Mouse (Mus musculus) spleen, adult 2 months (tissue): ENCODE results near the gene Cyb5d2. TPM values are rescaled to one million over a fixed set of nuclear protein-coding genes. Genes with fewer than 3 reads are reported as not detected.

Experiments used
- DNase-seq, 2 experiments: peaks; one replicate each; pipeline versions ENCODE4 v3.0.0 to v3.0.0-alpha.2; 2012 to 2021; ENCODE audit warnings: low spot score in 2 of 2, low read depth in 1 of 2
- H3K27ac ChIP-seq: fragments of 200-500 bp; 2 replicates; pipeline ENCODE4 v1.5.1; 2012; ENCODE audit warnings: low read length, inconsistent platforms; ENCODE audit not compliant: insufficient read depth
- H3K27me3 ChIP-seq: fragments of 200-500 bp; 2 replicates; pipeline ENCODE4 v1.6.1; 2012; ENCODE audit warnings: mild to moderate bottlenecking, moderate library complexity, low read length, inconsistent platforms; ENCODE audit not compliant: control insufficient read depth, insufficient read depth
- H3K36me3 ChIP-seq: fragments of 200-500 bp; 2 replicates; pipeline ENCODE4 v1.6.1; 2012; ENCODE audit warnings: mild to moderate bottlenecking, low read length, inconsistent platforms; ENCODE audit not compliant: control insufficient read depth, insufficient read depth
- H3K4me1 ChIP-seq: fragments of 200-500 bp; 2 replicates; pipeline ENCODE4 v1.6.1; 2011; ENCODE audit warnings: inconsistent platforms; ENCODE audit not compliant: control insufficient read depth, insufficient read depth, insufficient read length
- H3K4me3 ChIP-seq: fragments of 200-500 bp; 2 replicates; pipeline ENCODE4 v1.5.1; 2011; ENCODE audit warnings: mild to moderate bottlenecking, inconsistent platforms; ENCODE audit not compliant: insufficient read depth, insufficient read length; ENCODE audit errors: extremely low read depth
- CTCF ChIP-seq: fragments of 200-500 bp; IDR thresholded peaks from 2 replicates; pipeline ENCODE4 v1.5.1; 2011; ENCODE audit warnings: mild to moderate bottlenecking, inconsistent platforms; ENCODE audit not compliant: insufficient read depth, insufficient read length, insufficient replicate concordance; ENCODE audit errors: extremely low read depth
- POLR2A ChIP-seq: fragments of 200-500 bp; IDR thresholded peaks from 2 replicates; pipeline ENCODE4 v1.6.1; 2011; ENCODE audit warnings: low read depth, low read length, inconsistent platforms
- WGBS: fragments of 180-500 bp; shearing (Covaris S2); methylation state at CpG from one replicate; pipeline ENCODE4 v1.1.7; 2018; 5-methylcytosine and 5-hydroxymethylcytosine counted together
- polyA plus RNA-seq: library from polyadenylated mRNA; depleted of rRNA; stranded (reverse); fragments of >200 nt; gene quantifications from 2 replicates; pipeline ENCODE4 v1.2.3, GENCODE M21; 2012

The Cyb5d2 gene
- polyA plus RNA-seq, 1 experiment, result 2.4 TPM

DNA sequence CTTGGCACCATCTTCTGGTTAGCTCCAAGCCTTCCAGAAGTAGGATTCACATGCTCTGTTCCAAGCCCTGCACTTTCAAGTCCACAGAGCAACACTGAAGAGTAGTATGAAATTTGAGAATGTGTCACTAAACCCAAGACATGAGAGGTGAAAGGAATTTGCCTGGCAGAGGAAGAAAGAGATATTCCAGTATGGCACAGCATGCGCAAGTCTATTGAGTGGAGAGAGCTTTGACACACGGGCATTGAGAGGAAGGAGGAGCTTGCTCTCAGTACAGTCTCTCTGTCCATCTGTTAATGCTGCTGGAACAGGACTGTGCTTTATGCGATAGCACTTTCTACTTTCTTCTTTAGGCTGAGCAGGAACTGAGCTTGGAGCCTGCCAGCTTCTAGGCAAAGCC, 7.1 kb upstream of the Cyb5d2 start:
- whole genome bisulfite sequencing, result 89% methylated on average over 3 of the region's 3 CpGs
- no peak overlapping the region for H3K4me3 ChIP-seq
- H3K27ac ChIP-seq, result no peak overlapping the region

DNA sequence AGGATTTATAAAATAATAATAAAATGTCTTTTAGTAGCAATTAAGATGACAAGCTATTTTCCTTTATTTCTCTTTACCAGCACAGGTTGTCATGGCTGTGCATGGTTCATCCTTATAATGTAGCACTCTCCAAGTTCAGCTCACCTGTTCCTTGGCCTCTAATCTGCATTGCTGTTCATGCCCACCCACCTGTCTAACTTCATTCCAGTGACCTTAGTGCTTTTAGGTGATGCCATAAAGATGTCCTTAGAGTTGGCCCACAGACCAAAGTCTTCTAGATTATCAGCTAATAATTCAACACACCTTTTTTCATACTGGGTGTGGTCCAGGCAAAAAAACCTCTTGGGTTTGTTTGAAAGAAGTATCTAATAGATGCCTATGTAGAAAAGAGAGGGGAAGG, 5.2 kb upstream of the Cyb5d2 start:
- H3K4me3 ChIP-seq, result no peak overlapping the region
- no peak for DNase-seq
- H3K4me1 ChIP-seq, result peaks cover 2% of the 10 kb centered on the region; the same call in 1 of the 2 replicates
- no peak overlapping the region for H3K27ac ChIP-seq
- TF ChIP-seq CTCF (no peak), POLR2A (no peak)
- H3K36me3 ChIP-seq, result no peaks in the 10 kb centered on the region; the same call in 1 of the 2 replicates
- H3K27me3 ChIP-seq, result no peaks in the 10 kb centered on the region

More for the DNA sequence above, 7.1 kb upstream of the Cyb5d2 start:
- Histone ChIP-seq H3K36me3 (no peaks in the 10 kb centered on the region; the same call in 1 of the 2 replicates), H3K27me3 (no peaks in the 10 kb centered on the region), H3K4me1 (no peaks in the 10 kb centered on the region)
- TF ChIP-seq POLR2A (no peak), CTCF (no peak)
- DNase-seq, result no peak

DNA sequence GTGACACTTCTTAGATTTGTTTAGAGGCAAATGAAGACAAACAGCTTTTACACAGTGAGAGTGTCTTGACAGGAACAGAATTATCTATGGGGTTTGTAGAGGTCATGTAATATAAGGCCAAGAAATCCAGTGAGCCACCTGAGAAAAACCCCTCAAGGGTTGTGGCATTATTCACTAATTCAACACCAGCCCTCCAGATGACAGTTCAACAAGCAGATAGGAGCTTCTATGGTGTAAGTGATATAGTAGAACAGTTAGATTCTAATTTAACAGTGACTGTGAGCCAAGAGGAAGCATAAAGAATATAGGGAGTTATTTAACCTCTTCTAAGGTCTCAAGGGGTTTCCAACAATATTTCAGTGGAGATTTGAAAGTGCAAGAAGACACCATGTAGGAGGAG, 2.2 kb upstream of the Cyb5d2 start:
- DNase-seq, result no peak
- Histone ChIP-seq H3K36me3 (no peaks in the 10 kb centered on the region), H3K27me3 (no peaks in the 10 kb centered on the region), H3K27ac (no peak overlapping the region), H3K4me3 (no peak overlapping the region), H3K4me1 (peaks cover 2% of the 10 kb centered on the region; the same call in 1 of the 2 replicates)
- TF ChIP-seq CTCF (no peak), POLR2A (no peak)

DNA sequence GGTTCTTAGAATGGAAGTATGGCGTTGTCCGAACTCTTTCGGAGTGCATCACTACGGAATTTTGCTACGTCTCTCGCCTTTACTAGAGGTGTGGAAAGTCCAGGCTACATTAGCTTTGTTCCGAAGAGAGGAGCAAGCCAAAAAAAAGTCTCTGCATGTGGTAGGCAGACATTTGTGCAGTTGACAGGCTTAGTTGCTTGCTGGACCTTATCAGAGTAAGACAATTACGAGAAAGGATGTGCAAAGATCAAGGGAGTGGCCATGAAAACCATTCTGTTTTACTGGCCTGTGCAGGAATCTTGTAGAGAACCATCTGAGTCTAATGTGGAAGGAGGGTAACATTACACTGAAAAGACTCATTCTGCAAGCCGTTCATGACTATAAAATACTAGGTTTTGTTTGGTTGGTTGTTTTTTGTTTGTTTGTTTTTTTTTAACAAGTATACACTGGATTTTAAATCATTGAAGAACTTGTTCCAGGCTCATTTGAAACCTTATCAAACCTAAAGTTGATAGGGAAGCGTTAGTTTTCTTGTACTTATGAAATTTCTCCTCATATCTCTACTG, 914 bp upstream of the Cyb5d2 start:
- no peak for DNase-seq
- TF ChIP-seq CTCF, result no peak
- no peak for TF ChIP-seq POLR2A
- H3K4me3 ChIP-seq, result peak overlapping the region; percentile 67
- peaks cover 2% of the 10 kb centered on the region; the same call in 1 of the 2 replicates for H3K4me1 ChIP-seq
- 14% methylated on average over 10 of the region's 10 CpGs for WGBS
- no peaks in the 10 kb centered on the region for H3K27me3 ChIP-seq
- H3K27ac ChIP-seq, result no peak overlapping the region
- H3K36me3 ChIP-seq, result no peaks in the 10 kb centered on the region

DNA sequence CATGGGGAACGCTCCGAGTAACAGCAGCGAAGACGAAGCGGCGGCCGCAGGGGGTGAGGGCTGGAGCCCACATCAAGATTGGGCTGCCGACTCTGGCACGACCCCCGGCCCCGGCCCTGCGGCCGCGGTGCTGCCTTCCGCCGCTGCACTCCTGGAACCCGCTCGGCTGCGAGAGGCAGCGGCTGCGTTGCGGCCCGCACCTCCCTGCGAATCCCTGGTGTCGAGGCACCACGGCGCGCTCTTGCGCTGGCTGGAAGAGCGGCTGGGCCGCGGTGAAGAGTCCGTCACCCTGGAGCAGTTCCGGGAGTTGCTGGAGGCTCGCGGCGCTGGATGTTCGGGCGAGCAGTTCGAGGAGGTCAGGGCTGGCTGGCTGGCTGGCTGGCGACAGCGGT, 350 bp upstream of the Cyb5d2 start:
- Histone ChIP-seq H3K36me3 (no peaks in the 10 kb centered on the region), H3K27me3 (no peaks in the 10 kb centered on the region), H3K4me1 (peaks cover 2% of the 10 kb centered on the region; the same call in 1 of the 2 replicates), H3K27ac (peak overlapping the region; percentile 46), H3K4me3 (peak overlapping the region; percentile 67)
- 0% methylated on average over 42 of the region's 42 CpGs for WGBS
- TF ChIP-seq CTCF (no peak), POLR2A (no peak)
- no peak for DNase-seq

DNA sequence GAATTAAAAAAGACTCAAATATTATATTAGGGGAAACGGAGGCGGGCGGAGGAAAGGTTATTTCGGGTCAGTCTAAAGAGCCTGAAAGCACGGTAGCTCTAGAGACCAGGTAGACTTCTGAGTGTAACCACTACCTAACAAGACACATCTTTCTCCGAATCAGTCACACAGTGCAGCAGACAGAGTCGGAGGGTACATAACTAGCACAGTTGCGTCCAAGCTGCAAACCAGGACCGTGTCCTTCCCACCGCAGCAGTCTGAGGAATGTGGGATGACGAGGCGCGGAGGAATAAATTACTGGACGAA, 840 bp downstream of the Cyb5d2 start:
- WGBS, result 9% methylated on average over 14 of the region's 14 CpGs
- Histone ChIP-seq H3K27ac (peak overlapping the region; percentile 84), H3K36me3 (no peaks in the 10 kb centered on the region), H3K4me1 (peaks cover 2% of the 10 kb centered on the region; the same call in 1 of the 2 replicates), H3K27me3 (no peaks in the 10 kb centered on the region), H3K4me3 (peak overlapping the region; percentile 67)
- TF ChIP-seq POLR2A (no peak), CTCF (no peak)
- DNase-seq, result no peak

DNA sequence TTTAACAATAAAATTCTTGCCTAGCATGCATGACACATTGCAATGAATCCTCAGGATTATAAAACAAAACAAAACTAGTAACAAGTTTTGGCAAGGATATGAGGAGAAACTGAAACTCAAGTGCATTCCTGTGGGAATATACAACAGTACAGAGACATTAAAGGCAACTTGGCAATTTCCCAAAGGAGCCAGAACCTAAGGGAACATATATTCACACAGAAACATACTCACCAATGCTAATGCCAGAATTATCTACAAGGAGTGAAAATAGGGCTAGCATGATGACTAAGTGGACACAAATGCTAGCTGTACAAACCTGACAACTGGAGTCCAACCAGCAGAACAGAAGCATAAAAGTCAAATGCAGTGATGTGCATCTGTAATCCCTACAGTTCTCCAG, 3.9 kb downstream of the Cyb5d2 start:
- Histone ChIP-seq H3K27me3 (no peaks in the 10 kb centered on the region), H3K4me3 (no peak overlapping the region), H3K36me3 (no peaks in the 10 kb centered on the region), H3K4me1 (no peaks in the 10 kb centered on the region), H3K27ac (no peak overlapping the region)
- no peak for DNase-seq
- TF ChIP-seq POLR2A (no peak), CTCF (no peak)
